Mouse (Mus musculus) small intestine, adult 2 months (tissue): ENCODE data around the gene Rpl19. TPM values are rescaled to one million over a fixed set of nuclear protein-coding genes. Genes with fewer than 3 reads are reported as not detected.

Source experiments
- H3K27ac ChIP-seq: fragments of 200-500 bp; 2 replicates; pipeline ENCODE4 v1.5.1; 2012; ENCODE audit warnings: low read depth, low read length, control low read depth, inconsistent platforms; ENCODE audit not compliant: insufficient read depth
- H3K27me3 ChIP-seq: fragments of 200-500 bp; 2 replicates; pipeline ENCODE4 v1.6.1; 2012; ENCODE audit warnings: mild to moderate bottlenecking, moderate library complexity, low read length, inconsistent platforms; ENCODE audit not compliant: control insufficient read depth, insufficient read depth
- H3K36me3 ChIP-seq: fragments of 200-500 bp; 2 replicates; pipeline ENCODE4 v1.6.1; 2012; ENCODE audit warnings: mild to moderate bottlenecking, low read length, control low read depth, inconsistent platforms; ENCODE audit not compliant: control insufficient read depth, insufficient read depth
- H3K4me1 ChIP-seq: fragments of 200-500 bp; 2 replicates; pipeline ENCODE4 v1.6.1; 2012; ENCODE audit warnings: low read length, inconsistent platforms, mixed read lengths; ENCODE audit not compliant: control insufficient read depth, insufficient read depth, insufficient read length
- H3K4me3 ChIP-seq: fragments of 200-500 bp; 2 replicates; pipeline ENCODE4 v1.5.1; 2012; ENCODE audit warnings: low read depth, mild to moderate bottlenecking, control low read depth, inconsistent platforms, low read length, moderate library complexity
- CTCF ChIP-seq: fragments of 200-500 bp; IDR thresholded peaks from 2 replicates; pipeline ENCODE4 v1.5.1; 2012; ENCODE audit warnings: low read depth, mild to moderate bottlenecking, control low read depth, inconsistent platforms, low read length, moderate library complexity, mixed read lengths; ENCODE audit not compliant: insufficient replicate concordance, insufficient read length; ENCODE audit errors: extremely low read depth
- POLR2A ChIP-seq: fragments of 200-500 bp; IDR thresholded peaks from 2 replicates; pipeline ENCODE4 v1.6.1; 2012; ENCODE audit warnings: low read depth, mild to moderate bottlenecking, control low read depth, inconsistent platforms, low read length, moderate library complexity
- WGBS: fragments of 180-500 bp; shearing (Covaris S2); methylation state at CpG from one replicate; pipeline ENCODE4 v1.1.7; 2018; 5-methylcytosine and 5-hydroxymethylcytosine counted together
- polyA plus RNA-seq: library from polyadenylated mRNA; depleted of rRNA; stranded (reverse); fragments of >200 nt; gene quantifications from 2 replicates; pipeline ENCODE4 v1.2.3, GENCODE M21; 2012

Rpl19 gene
- polyA plus RNA-seq, 1 experiment: 501 TPM

GRCm38 (mm10) chr11:98018858-98019641 lies 7.5 kb upstream of the Rpl19 start:
- Histone ChIP-seq H3K4me3 (peak overlapping the region; percentile 5; the same call in 1 of the 2 replicates), H3K27me3 (no peaks in the 10 kb centered on the region; the same call in 1 of the 2 replicates), H3K36me3 (no peaks in the 10 kb centered on the region), H3K4me1 (peaks cover 15% of the 10 kb centered on the region), H3K27ac (no peak overlapping the region)
- WGBS: 37% methylated on average over 10 of the region's 10 CpGs
- TF ChIP-seq POLR2A (no peak), CTCF (0 out of 2 replicates have a peak, but pooled peaks have one; percentile 10)

GRCm38 (mm10) chr11:98019883-98020610 lies 6.5 kb upstream of the Rpl19 start:
- Histone ChIP-seq H3K36me3 (no peaks in the 10 kb centered on the region), H3K4me3 (no peak overlapping the region), H3K27ac (no peak overlapping the region), H3K4me1 (peaks cover 15% of the 10 kb centered on the region), H3K27me3 (no peaks in the 10 kb centered on the region; the same call in 1 of the 2 replicates)
- WGBS: 64% methylated on average over 8 of the region's 8 CpGs
- TF ChIP-seq CTCF (no peak), POLR2A (no peak)

- 53% methylated on average over 1 of the region's 1 CpGs for WGBS
Measured at GRCm38 (mm10) chr11:98020710-98021109, 5.8 kb upstream of the Rpl19 start.

GRCm38 (mm10) chr11:98021118-98021517 lies 5.4 kb upstream of the Rpl19 start:
- peaks cover 15% of the 10 kb centered on the region for H3K4me1 ChIP-seq
- no peaks in the 10 kb centered on the region; the same call in 1 of the 2 replicates for H3K27me3 ChIP-seq
- 63% methylated on average over 2 of the region's 2 CpGs for WGBS
- H3K4me3 ChIP-seq: no peak overlapping the region
- TF ChIP-seq POLR2A: no peak
- no peak for TF ChIP-seq CTCF
- H3K27ac ChIP-seq: no peak overlapping the region
- no peaks in the 10 kb centered on the region for H3K36me3 ChIP-seq

More at GRCm38 (mm10) chr11:98020710-98021109, 5.8 kb upstream of the Rpl19 start:
- no peak overlapping the region for H3K27ac ChIP-seq
- TF ChIP-seq POLR2A: no peak
- no peak for TF ChIP-seq CTCF
- H3K4me3 ChIP-seq: no peak overlapping the region
- H3K36me3 ChIP-seq: no peaks in the 10 kb centered on the region
- H3K27me3 ChIP-seq: no peaks in the 10 kb centered on the region; the same call in 1 of the 2 replicates
- H3K4me1 ChIP-seq: peaks cover 15% of the 10 kb centered on the region

GRCm38 (mm10) chr11:98021565-98022252 lies 4.8 kb upstream of the Rpl19 start:
- Histone ChIP-seq H3K36me3 (no peaks in the 10 kb centered on the region), H3K27me3 (no peaks in the 10 kb centered on the region; the same call in 1 of the 2 replicates), H3K27ac (no peak overlapping the region), H3K4me1 (peaks cover 15% of the 10 kb centered on the region), H3K4me3 (peak overlapping the region; percentile 78)
- TF ChIP-seq CTCF (no peak), POLR2A (no peak)
- WGBS: 12% methylated on average over 34 of the region's 34 CpGs

GRCm38 (mm10) chr11:98022253-98022554 lies 4.3 kb upstream of the Rpl19 start:
- Histone ChIP-seq H3K36me3 (no peaks in the 10 kb centered on the region), H3K4me3 (peak overlapping the region; percentile 78), H3K27me3 (no peaks in the 10 kb centered on the region; the same call in 1 of the 2 replicates), H3K4me1 (peaks cover 15% of the 10 kb centered on the region), H3K27ac (no peak overlapping the region)
- TF ChIP-seq CTCF (no peak), POLR2A (no peak)
- 1% methylated on average over 23 of the region's 23 CpGs for WGBS
